Mouse (Mus musculus) G1E (cell line): ENCODE measurements at regions not wholly inside any gene's neighbourhood (a gene's known extent, or its start where the extent isn't known, plus 50 kb on each side); places are given as distances from the start of the nearest gene placed in this dataset.

ENCODE experiments used
- CTCF ChIP-seq: IDR thresholded peaks from 2 replicates; pipeline ENCODE4 v1.5.1; 2012; ENCODE audit warnings: low read depth, low read length, inconsistent platforms, mixed read lengths
- GATA1 ChIP-seq: IDR thresholded peaks from 2 replicates; pipeline ENCODE4 v1.6.1; 2012; ENCODE audit warnings: borderline replicate concordance, low read length, inconsistent platforms, mixed read lengths
- POLR2AphosphoS5 ChIP-seq: IDR thresholded peaks from 2 replicates; pipeline ENCODE4 v1.6.1; 2012; ENCODE audit warnings: low read depth, low read length, inconsistent platforms; ENCODE audit not compliant: insufficient replicate concordance

DNA sequence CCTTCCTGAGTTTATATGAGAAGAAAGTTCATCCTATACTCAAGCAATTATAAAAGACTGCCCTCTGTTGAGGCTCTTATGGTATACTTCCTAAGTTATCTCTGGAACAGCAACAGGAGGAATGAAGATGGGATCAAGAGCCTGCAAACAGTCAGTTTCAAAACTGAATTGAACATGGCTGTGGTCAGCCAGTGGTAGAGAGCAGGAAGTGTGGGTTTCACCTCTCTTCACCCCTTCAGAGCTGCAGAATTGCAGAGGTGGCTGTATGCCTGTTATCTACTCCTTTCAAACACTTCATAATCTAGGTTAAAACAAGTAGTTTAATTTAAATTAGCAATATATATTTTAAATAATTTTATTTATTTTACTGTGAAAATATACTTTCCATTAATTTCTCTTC is 854.8 kb upstream of the Sel1l start:
- TF ChIP-seq CTCF (no peak), GATA1 (no peak), POLR2AphosphoS5 (no peak)
